Mouse (Mus musculus) embryonic facial prominence, embryonic 13.5 days (tissue): ENCODE results near the gene Slc43a1. TPM values are rescaled to one million over a fixed set of nuclear protein-coding genes. Genes with fewer than 3 reads are reported as not detected.

Experiments used
- polyA plus RNA-seq: library from polyadenylated mRNA; unstranded; fragments of >200 nt; fragmentation: Nextera tagmentation; extraction: Ambion mirVana; gene quantifications from 2 replicates; pipeline ENCODE4 v1.2.1, GENCODE M21; 2015

Gene Slc43a1
- polyA plus RNA-seq, 1 experiment from 2014 or later: 16.5 TPM

Other genes with a start within 250 kb of the Slc43a1 start
- gene Ctnnd1, start 188.1 kb upstream of the Slc43a1 start, polyA plus RNA-seq: 43.8 and 49.6 TPM in 2 replicates
- 0.36 and 0.41 TPM in 2 replicates for gene Btbd18, start 179.8 kb upstream of the Slc43a1 start, polyA plus RNA-seq
- 292 and 345 TPM in 2 replicates for gene Selenoh, start 168.1 kb upstream of the Slc43a1 start, polyA plus RNA-seq
- not detected in 2 replicates for gene Gm28635, start 160.8 kb upstream of the Slc43a1 start, polyA plus RNA-seq
- 33.4 and 38.5 TPM in 2 replicates for gene Med19, start 160.4 kb upstream of the Slc43a1 start, polyA plus RNA-seq
- gene Tmx2, start 159.7 kb upstream of the Slc43a1 start, polyA plus RNA-seq: 105 and 113 TPM in 2 replicates
- 25.2 and 29.6 TPM in 2 replicates for gene Zdhhc5, start 123.7 kb upstream of the Slc43a1 start, polyA plus RNA-seq
- gene Clp1, start 111.5 kb upstream of the Slc43a1 start, polyA plus RNA-seq: 32.7 and 39.0 TPM in 2 replicates
- 9.8 and 12.1 TPM in 2 replicates for gene Ypel4, start 104.8 kb upstream of the Slc43a1 start, polyA plus RNA-seq
- gene Gm19426, start 95.2 kb upstream of the Slc43a1 start, polyA plus RNA-seq: 8.6 and 9.6 TPM in 2 replicates
- 26.0 and 31.3 TPM in 2 replicates for gene Serping1, start 63.4 kb upstream of the Slc43a1 start, polyA plus RNA-seq
- 28.1 and 32.7 TPM in 2 replicates for gene Ube2l6, start 40.0 kb upstream of the Slc43a1 start, polyA plus RNA-seq
- gene Smtnl1, start 16.2 kb upstream of the Slc43a1 start, polyA plus RNA-seq: 0.18 TPM in 1 of 2 replicates, not detected in the other
- 40.4 and 47.6 TPM in 2 replicates for gene Timm10, start 11.9 kb upstream of the Slc43a1 start, polyA plus RNA-seq
- gene Rtn4rl2, start 47.9 kb downstream of the Slc43a1 start, polyA plus RNA-seq: 1.0 and 1.3 TPM in 2 replicates
- gene Slc43a3, start 97.7 kb downstream of the Slc43a1 start, polyA plus RNA-seq: 32.7 and 33.0 TPM in 2 replicates
- gene Prg2, start 141.6 kb downstream of the Slc43a1 start, polyA plus RNA-seq: 0.44 and 0.94 TPM in 2 replicates
- 0.66 TPM in 1 of 2 replicates, not detected in the other for gene Prg3, start 149.4 kb downstream of the Slc43a1 start, polyA plus RNA-seq
- gene Ssrp1, start 198.4 kb downstream of the Slc43a1 start, polyA plus RNA-seq: 291 and 303 TPM in 2 replicates
- gene P2rx3, start 198.6 kb downstream of the Slc43a1 start, polyA plus RNA-seq: 1.1 and 1.6 TPM in 2 replicates
- gene Tnks1bp1, start 209.2 kb downstream of the Slc43a1 start, polyA plus RNA-seq: 35.5 and 42.2 TPM in 2 replicates